Mouse (Mus musculus) spleen, embryonic (tissue): Measurements from ENCODE around the gene Sost.
"Not testable (repeated sequence)": the region's sequence is repeated elsewhere in the genome, so short reads cannot be mapped to it uniquely, and the experiment has no call there.

Source experiments
- CTCF ChIA-PET: fragments of 350-600 bp; sonication (Branson Sonifier 250); formaldehyde crosslinking; loops from one replicate; lab custom pipeline; 2022; lab: Charles Lee

Gene Sost

GRCm38 (mm10) chr11:101966965-101967614, at the start of gene Sost:
TSS of gene Sost (minus strand) at chr11:101967015.
- CTCF ChIA-PET = interaction anchor here (0.6 kb wide), 1 partner anchor 604 kb away, joined by 3 read pairs; no protein-coding TSS in a partner anchor

DNA sequence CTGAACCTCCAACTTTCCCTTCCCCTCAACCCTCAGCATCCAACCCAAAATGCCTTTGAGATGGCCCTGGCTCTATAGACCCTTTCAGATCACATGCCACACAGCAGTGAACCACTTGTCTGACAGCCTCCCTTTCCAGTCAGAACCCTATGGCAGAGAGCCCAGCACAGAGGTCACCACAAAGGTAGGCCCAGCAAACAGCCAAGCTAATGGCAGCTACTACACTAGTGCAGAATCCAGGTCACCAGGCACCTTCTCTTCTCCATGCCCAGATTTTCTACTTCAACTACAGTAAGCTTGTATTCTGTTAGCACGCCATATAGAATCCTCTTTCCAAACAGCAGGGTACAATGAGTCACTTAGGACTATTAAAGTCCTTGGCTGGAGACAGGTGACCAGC, 49.3 kb upstream of the Sost start:
- CTCF ChIA-PET = no interaction called here

DNA sequence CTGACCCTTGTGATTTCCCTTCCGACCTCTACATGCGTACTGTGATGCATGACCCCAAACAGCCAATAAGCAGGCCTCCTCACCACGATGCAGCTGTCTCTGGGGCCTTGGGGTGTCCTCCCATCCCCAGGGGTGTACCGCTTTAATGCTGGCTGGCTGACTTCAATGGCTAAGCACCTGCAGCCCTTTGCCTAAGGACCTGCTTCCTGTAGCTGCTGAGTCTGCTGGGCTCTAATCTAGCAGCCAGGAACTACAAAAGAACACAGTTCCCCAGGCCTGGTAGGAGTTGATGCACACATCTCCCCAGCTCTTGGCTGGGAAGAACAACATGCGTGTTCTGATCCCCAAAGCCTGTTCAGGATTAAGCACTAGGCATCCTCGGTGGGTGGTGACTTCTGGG, 48.7 kb upstream of the Sost start:
- CTCF ChIA-PET = no interaction called here

DNA sequence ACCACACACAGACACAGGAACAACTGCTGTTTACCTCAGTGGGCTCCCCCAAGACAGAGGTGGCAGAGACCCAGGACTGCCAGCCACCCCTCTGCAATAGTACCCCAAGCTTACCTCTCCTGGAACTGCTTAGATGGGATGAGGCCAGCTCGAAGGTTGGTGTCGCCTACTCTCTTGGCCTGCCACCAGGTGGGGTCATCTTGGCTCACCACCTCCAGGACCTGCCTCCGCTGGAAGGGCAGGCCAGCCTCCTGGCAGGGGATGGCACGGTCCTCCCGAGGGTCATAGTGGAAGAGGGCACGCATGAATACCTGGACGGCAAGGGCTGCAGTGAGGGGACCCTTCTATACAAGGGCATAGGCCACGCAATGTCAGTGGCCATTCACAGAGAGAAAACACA, 46.4 kb upstream of the Sost start:
- CTCF ChIA-PET = no interaction called here

DNA sequence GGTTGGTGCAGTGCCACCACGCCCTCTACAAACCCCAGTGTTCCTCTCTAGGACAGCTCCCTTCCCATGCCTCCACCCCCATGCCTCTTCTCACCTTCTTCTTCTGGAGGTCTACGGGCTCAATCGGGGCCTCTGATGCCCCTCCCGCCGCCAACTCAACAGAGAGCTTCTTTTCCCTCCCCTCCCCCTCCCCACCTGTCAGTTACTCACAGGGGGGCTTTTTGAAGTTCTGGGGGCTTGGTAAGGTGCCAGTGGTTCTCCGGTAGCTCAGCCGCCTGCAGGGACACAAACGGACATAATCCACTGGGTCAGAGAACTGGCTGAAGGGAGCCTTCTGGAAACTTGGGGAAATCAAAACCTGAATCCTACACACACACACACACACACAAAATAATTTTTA, 44.7 kb upstream of the Sost start:
- CTCF ChIA-PET = no interaction called here

GRCm38 (mm10) chr11:102010140-102010539, 43.3 kb upstream of the Sost start:
- CTCF ChIA-PET = no interaction called here

GRCm38 (mm10) chr11:102008954-102009637, 42.3 kb upstream of the Sost start:
- CTCF ChIA-PET = no interaction called here

GRCm38 (mm10) chr11:102008372-102008771, 41.6 kb upstream of the Sost start:
- CTCF ChIA-PET = no interaction called here

DNA sequence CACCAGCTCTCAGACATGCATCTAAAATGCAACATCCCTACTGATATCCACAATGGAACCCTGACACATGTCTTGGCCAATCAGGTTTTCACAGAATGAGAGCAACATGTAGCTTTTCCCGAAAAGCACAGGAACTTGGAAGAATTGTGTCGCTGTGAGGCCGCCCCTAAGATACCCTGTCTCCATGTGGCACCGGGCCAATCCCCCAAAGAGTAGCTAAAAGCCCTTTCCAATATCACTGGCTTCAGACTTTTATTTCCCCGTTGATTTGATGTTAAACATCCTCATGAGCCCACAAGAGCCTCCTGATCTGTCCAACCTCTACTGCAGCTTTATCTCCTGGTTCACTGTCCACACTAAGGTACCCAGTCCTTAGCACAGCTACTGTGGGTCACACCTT, 39.9 kb upstream of the Sost start:
- CTCF ChIA-PET = no interaction called here

DNA sequence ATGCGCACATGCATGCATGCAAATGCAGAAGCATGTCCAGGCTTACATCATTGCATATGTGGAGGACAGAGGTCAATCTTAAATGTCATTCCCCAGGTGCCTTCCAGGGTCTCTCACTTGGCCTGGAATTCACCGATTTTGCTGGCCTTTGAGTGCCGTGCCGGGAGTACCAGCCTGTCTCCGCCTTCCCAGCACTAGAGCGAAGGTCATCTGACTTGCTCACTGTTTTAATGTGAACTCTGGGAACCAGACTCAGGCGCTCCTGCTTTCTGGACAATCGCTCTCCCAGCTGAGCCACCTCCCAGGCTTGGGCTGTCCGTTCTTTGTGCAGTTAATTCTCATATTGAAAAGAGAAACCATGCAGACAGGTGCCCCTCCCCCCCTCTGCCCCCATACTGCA, 39.5 kb upstream of the Sost start:
- CTCF ChIA-PET = no interaction called here

DNA sequence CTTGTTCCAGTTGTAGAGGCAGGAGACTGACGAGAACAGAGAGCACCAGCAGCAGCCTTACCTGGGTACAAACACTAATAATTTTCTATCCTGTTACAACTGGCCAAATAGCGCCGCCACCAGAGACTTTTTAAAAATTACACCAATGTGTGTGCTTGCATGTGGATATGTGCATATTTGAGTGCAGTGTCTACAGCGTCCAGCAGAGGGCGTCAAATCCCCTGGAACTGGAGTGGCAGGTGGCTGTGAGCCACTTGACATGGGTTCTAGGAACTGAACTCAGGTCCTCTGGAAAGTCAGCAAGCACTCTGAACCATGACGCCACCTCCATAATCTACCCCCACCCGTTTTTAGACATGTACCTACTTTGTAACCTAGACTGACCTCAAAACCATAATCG, 37.4 kb upstream of the Sost start:
- CTCF ChIA-PET = no interaction called here

GRCm38 (mm10) chr11:101999466-101999865, 32.7 kb upstream of the Sost start:
- CTCF ChIA-PET = no interaction called here

GRCm38 (mm10) chr11:101998258-101998657, 31.4 kb upstream of the Sost start:
- CTCF ChIA-PET = interaction anchor here (0.7 kb wide), 1 partner anchor 30 kb away, joined by 4 read pairs; no protein-coding TSS in a partner anchor

DNA sequence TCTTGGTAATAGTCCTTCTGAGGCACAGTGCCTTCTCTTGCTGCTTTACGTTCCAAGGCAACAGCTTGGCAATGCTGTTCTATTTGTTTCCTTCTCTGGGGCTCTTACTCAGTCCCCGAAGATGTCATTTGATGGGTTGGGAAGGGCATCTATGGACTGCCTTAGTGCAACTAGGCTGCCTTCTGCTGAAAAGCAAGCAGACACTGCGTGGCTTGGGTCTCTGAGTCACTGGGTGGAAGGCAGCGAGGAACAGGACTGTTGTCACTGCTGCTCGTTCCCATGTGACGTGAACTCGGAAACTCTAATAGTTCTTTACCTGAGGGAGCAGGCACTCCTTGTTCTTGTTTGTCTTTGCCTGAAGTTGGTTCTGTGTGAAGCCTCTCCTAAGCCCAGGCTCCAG, 29.1 kb upstream of the Sost start:
- CTCF ChIA-PET = no interaction called here

DNA sequence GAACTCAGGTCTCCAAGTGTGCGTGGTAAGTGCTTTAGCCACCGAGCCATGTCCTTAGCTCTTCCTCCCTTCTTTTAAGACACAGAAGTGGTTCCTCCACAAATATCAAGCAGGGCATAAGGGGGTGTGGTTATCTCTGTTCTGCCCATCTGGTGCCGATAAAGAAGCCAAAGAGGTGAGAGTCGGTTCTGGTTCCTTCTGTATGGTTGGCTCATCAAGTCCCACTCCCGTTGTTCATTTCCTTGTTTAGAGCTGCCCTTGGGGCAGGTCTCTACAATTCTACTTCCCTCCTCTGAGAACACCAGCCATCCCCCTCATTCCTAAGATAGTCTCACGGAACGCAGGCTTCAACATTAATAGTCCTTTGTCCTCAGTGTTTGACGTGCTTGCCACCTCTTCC, 27.3 kb upstream of the Sost start:
- CTCF ChIA-PET = no interaction called here

DNA sequence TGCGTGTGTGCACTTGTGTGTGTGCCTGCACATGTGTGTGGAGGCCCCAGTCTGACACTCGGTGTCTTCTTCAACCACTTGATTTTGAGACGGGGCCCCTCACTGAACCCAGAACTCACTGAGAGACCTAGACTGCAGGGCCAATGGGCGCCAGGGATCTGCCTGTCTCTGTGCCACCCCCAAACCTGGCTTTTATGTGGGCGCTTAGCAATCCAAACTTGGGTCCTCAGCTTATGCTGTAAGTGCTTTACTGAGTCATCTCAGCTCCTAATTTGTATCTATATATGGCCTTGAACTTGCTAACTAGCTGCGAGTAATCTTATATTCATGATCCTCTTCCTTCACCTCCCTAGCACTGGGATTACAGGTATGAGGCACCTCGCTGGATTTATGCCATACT, 25.6 kb upstream of the Sost start:
- CTCF ChIA-PET = no interaction called here

GRCm38 (mm10) chr11:101991813-101992212, 25.0 kb upstream of the Sost start:
- CTCF ChIA-PET = no interaction called here

- CTCF ChIA-PET = interaction anchor here (0.6 kb wide), 1 partner anchor 9 kb away, joined by 5 read pairs; no protein-coding TSS in a partner anchor
Measured at GRCm38 (mm10) chr11:101990244-101990643, 23.4 kb upstream of the Sost start.

GRCm38 (mm10) chr11:101986913-101987312, 20.1 kb upstream of the Sost start, which contains the start of gene Dusp3:
TSS of gene Dusp3 (minus strand) at chr11:101987013.
- CTCF ChIA-PET = interaction anchor here (1.2 kb wide), 1 partner anchor 13 kb away, joined by 3 read pairs; no protein-coding TSS in a partner anchor

GRCm38 (mm10) chr11:101985990-101986389, 19.2 kb upstream of the Sost start:
- CTCF ChIA-PET = interaction anchor here (0.5 to 1.2 kb wide), 2 partner anchors 12 to 755 kb away, joined by 3 read pairs; no protein-coding TSS in a partner anchor

GRCm38 (mm10) chr11:101985450-101985849, 18.6 kb upstream of the Sost start:
- CTCF ChIA-PET = not testable (repeated sequence)

GRCm38 (mm10) chr11:101984054-101985025, 17.5 kb upstream of the Sost start, which contains the start of gene Cfap97d1:
TSS of gene Cfap97d1 (plus strand) at chr11:101984279.
- CTCF ChIA-PET = interaction anchor here (0.7 kb wide), 1 partner anchor 11 kb away, joined by 5 read pairs; no protein-coding TSS in a partner anchor
